Mouse (Mus musculus) liver (tissue): ENCODE measurements around the gene Gm10135.
"Not testable (repeated sequence)": the region's sequence is repeated elsewhere in the genome, so short reads cannot be mapped to it uniquely, and the experiment has no call there.

Experiments used
- DNase-seq: peaks from one replicate; pipeline ENCODE4 v3.0.0-alpha.2; 2020; ENCODE audit warnings: mixed read lengths

The Gm10135 gene

DNA sequence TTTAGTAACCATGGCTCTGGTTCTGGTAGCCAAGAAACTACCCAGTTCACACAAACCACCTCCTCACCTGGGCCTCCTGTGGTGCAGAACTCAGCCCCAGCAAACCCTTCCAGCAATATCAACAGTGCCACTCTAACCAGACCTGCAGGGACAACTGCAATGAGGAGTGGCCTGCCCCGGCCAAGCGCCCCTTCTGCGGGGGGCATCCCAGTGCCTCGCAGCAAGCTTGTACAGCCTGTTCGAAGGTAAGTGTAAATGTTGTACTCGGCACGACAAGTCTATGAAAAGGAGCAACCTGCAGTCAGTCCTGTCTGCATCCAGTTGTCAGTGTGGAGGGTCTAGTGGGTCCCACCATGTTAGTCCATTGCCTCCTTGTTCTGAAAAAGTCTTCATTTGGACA lies at the start of gene Gm10135:
Gene Gm10135, minus strand, starts transcription at position 101 of the 400 bp plus-strand sequence.
- DNase-seq, result no peak

DNA sequence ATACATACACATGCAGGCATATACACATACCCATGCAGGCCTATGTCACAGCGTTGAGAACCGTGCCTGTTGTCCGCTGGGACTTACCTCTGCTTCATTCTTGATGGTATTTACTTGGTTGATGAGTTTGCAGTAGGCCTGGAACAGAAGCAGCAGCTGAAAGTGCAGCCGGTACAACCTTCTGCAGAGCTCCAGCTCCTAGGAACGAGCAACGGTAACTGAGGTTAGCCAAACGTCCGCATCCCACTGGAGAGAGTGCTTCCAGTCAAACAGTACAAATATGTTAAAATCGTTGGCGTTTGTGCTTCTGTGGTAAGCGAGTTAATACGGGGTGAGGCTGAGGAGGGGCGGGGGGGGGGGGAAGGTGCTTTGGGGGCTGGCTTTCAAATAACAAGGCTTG lies 49.3 kb upstream of the Gm10135 start:
- DNase-seq, result no peak

DNA sequence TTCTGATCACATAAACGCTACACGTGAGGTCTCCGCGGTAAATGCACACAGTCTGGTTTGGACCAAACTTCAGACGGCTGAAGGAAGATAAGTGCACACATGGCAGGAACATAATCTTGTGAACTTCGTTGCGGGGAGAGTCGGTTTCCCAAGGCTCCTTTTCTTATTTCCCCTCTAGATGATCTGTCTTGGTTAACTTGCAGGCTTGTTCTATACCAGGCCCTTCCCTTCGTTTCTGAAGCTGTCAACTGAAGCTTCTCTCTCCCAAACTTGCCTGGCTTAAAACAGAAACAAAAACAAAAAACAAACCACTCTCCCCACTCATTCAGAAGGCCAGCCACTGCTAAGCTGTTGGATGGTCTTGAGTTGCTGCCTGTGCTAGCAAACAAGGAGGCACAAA lies 40.2 kb upstream of the Gm10135 start:
- no peak for DNase-seq

DNA sequence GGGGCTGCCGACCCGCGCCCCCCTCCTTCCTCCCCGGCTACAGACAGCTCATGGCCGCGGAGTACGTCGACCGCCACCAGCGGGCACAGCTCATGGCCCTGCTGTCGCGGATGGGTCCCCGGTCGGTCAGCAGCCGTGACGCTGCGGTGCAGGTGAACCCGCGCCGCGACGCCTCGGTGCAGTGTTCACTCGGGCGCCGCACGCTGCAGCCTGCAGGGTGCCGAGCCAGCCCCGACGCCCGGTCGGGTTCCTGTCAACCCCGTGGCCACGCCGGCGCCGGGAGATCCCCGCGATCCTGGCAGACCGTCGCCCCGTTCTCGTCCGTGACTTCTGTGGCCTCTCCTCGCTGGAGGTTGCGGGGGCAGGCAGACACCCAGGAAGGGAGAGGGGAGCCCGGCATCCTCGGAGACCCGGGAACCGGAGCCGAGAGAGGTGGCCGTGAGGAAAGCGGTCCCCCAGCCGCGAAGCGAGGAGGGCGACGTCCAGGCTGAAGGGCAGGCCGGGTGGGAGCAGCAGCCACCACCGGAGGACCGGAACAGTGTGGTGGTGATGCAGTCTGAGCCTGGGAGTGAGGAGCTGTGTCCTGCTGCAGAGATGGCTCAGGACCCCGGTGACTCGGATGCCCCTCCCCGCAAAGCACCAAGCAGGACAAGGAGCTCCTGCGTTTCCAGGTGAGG lies 39.2 kb upstream of the Gm10135 start:
- DNase-seq, result not testable (repeated sequence)

DNA sequence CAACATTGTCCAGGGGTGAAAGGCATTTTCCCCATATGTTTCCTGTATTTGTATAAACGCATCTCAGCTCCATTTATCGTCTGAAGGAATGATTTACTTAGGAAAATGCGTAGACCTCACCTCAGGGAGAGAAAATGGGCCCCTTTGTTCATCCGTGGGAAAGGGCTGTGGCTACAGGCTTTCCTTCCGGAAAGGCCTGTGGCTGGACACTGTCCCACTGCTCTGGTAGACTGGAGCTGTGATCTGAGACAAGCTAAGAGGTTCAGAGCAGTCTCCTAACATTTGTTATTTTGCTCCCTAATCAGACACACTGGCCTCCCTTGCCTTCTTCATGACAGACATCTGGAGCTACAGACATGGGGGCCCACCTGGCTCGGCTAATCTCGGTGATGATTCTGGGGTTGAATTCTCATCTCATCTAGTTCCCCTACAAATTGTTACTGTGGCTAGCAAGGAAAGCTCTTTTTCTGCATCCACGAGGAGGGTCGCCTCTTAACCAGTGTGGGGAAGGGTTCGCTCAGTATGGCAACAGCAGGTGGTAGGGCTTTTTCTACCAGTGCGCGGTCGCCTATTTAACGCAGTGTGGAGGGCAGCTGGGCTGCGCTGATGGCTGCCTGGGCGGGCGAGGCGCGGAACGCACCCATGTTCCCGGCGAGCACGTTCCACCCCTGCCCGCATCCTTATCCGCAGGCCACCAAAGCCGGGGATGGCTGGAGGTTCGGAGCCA lies 38.5 kb upstream of the Gm10135 start:
- not testable (repeated sequence) for DNase-seq

DNA sequence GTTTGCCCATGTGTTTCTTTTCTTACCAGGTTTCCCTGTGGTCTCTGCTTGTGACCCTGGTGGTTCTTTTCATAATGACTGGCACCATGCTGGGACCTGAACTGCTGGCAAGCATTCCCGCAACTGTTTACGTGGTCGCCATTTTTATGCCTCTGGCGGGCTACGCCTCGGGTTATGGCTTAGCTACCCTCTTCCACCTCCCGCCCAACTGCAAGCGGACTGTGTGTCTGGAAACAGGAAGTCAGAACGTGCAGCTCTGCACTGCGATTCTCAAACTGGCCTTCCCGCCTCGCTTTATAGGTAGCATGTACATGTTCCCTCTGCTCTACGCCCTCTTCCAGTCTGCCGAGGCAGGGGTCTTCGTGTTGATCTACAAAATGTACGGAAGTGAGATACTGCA lies 37.3 kb upstream of the Gm10135 start:
- not testable (repeated sequence) for DNase-seq

DNA sequence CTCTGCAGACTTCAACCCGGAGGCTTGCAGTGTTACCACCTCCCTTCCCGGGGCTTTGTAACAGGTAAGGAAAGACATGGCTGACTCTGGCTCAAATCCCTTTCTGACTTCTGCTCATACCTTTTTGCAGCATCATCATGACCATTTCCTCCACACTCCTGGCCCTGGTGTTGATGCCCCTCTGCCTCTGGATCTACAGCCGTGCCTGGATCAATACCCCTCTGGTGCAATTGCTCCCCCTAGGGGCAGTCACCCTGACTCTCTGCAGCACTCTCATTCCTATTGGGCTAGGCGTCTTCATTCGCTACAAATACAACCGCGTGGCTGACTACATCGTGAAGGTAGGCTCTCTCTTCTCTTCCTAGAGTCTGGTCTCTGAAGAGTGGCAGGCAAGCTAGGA lies 33.7 kb upstream of the Gm10135 start:
- DNase-seq, result not testable (repeated sequence)

DNA sequence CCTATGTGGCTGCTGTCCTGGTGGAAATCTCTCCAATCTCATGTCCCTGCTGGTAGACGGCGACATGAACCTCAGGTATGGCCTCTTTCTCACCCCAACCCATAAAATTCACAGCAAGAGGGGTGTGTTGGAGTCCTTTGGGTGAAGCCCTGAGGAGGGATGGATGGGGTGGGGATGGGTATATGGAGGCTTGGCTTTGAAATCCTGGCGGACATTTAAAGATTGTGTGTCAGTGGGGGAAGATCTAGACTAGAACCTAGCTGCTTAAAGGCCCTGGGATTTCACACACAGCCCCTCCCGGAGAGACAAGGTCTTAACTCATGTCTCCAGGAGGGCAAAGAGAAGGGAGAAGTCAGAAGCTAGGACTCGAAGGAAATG lies 33.1 kb upstream of the Gm10135 start:
- DNase-seq, result no peak

DNA sequence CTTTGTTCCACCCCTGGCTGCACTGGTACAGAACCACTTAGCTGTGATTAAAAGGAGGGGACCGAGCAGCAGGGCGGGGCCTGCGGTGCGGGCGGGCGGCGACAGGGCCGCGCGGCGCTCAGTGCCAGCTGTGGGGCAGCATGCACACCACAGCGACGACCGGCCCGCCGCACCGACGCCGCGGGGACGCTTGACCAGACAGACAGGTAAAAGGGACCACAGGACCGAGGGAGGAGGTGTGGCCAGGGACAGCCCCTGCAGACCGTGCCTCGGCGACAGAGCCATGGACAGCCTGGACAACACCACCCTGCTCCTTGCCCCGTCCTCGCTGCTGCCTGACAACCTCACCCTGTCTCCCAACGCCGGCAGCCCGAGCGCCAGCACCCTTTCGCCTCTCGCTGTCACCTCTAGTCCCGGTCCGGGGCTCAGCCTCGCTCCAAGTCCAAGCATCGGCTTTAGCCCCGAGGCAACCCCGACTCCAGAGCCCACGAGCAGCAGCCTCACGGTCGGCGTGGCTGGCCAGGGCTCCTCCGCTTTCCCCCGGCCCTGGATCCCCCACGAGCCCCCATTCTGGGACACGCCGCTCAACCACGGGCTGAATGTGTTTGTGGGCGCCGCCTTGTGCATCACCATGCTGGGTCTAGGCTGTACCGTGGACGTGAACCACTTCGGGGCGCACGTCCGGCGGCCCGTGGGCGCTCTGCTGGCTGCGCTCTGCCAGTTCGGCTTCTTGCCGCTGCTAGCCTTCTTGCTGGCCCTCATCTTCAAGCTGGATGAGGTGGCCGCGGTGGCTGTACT lies 32.5 kb upstream of the Gm10135 start, which contains the start of gene Slc10a4:
Gene Slc10a4, plus strand, starts transcription at position 100 of the 798 bp plus-strand sequence.
- DNase-seq, result no peak

DNA sequence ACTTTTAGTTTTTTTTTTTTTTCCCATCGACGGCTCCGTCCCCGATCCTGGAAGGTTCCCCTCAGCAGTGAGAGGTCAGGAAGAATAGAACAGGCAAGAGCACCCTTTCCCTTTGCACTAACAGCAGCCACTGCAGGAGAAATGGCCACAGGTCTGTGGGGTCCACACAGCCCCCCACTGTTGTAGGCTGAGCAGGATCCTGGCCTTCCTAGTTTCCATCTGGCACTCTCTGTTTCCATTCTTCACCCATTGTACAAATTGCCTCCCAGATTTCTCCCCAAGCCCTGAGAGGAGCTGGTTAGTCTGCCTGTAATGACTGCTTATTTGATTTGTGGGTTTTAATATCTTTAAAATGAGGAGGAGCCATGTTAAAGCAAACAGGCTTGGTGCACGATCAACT lies 29.5 kb upstream of the Gm10135 start:
- no peak for DNase-seq

DNA sequence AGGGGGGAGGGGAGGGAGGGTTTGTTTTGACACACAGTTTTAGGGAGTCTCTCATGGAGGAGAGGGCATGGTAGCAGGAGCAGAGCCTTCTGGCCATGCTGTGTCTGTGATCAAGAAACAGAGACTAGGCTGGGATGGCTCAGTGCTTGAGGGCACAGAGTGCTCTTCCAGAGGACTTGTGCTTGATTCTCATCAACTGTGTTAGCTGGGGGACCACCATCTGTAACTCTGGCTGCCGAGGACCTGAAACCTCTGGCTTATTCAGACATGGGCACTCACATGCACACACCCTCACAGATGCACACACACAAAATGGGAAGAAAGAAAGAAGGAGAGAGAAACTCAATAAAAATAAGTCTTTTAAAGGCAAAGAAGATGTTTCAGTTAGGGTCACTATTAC lies 24.0 kb upstream of the Gm10135 start:
- DNase-seq, result not testable (repeated sequence)

DNA sequence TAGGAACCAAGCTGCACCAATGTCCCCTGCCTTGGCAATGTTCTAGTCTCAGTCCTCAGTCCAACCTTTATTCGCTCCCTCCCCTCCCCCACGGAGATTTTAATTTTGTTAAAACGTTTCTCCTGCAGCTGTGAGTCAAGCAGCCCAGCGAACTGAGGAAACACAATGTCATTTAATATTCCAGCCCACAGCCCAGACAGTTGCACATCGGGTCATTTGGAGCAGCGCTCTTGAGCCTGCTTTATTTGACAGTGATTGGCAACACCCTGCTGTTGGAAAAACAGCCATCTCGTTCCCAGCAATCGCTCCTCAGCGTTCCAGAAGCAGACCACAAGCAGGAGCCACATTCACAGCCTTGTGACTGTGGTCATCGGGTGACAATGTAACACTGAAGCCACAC lies 20.9 kb upstream of the Gm10135 start:
- DNase-seq, result no peak

DNA sequence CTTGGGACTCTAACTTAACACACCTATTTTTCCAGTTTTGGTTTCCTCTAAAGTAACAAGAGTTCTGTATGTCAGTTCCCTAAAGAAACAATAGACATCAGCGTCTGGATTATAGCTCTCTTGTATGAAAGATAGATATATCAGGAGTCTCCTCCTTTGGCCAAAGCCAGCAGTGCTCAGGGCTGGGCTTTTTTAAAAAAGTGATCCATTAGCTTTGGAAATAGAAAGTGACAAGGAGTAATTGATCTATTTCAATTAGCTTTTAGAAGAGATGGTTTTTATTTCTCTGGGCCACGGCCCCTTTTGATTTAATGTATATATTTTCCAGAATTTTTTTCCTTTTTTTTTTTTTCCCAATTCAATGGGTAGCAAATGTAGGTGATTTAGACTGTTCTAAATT lies 20.4 kb upstream of the Gm10135 start:
- no peak for DNase-seq

DNA sequence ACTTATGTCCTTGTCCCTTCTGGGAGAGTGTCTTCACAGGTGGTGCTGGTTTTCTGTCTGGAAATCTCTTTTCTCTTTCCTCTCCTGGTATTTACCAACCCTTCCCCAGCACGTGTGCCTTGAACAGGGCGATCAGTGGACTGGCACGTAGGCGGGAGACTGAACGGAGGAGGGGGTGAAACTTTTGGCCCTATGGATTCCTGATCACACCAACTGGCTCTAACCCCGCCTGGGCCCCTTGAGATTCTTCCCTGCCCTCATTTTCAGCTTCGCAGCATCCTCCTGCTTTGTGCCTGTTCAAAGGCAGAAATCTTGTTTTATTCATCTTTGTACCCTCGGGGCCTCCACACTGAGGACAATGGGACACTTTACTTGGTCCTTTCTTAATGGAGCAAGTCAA lies 19.9 kb upstream of the Gm10135 start:
- no peak for DNase-seq

DNA sequence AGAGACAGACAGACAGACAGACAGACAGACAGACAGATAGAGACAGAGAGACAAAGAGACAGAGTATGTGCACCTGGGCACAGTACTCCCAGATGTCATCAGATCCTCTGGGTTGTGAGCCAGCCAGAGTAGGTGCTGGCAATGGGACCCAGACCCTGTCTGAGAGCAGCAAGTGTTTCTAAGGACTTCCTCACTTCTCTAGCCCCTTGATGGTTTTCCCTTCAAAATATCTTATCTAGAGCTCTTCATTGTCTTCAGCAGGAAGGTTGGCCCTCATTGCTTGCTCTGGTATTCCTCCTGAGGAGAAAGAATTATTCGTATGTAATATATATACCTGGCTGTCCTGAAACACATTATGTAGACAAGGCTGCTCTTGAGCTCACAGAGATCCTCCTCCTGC lies 18.0 kb upstream of the Gm10135 start:
- no peak for DNase-seq

DNA sequence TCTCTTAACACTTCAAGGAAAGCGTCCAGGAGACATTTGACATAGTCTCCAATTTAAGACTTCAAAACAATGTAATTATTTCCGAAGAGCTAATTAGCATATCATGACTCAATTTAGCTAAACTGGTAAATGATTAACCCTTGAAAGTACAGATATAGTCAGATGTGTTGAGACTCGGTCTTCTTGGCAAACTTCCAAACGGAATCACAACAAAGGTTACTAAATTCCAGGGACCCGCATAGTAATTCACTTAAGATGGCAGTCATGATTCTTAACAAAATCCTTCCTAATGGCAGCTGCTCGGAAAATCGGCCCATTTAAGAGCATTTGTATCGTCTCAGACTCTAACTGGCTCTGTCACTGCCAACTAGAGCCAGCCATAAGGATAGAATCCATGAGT lies 15.3 kb upstream of the Gm10135 start:
- DNase-seq, result no peak

DNA sequence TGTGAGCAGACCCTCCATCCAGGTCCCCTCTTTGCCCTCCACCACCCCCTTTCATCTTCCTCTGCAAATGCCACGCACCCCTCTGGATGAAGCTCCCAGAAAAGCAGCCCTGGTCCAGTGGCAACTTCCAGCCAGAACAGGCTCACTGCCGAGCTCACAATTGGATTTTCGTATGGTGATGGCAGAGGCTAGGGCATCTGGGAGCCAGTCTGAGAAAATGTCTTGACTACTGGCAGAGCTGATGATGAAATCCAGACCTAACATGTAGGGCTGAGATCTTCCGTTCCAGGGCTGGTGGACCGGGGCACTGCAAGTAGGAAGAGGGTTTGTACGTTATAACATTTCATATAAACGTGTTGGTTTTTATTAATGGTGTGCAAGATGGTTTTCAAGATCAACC lies 13.3 kb upstream of the Gm10135 start:
- DNase-seq, result no peak

DNA sequence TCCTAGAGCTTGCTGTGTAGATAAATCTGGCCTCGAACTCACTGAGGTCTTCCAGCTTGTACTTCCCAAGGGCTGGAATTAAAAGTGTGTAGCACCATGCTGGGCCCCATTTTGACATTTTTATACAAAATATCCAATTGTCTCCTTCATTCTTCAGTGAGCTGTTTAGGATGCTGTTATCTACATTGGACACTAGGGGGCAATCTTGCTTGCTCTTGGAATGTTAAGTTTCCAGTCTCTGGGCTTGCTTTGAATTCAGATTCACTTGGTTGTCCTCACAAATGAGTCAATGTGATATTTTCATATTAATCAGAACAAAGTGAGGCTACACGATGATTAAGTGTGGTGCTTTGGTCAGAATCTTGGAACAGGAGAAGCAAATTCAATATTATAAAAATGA lies 9.6 kb upstream of the Gm10135 start:
- DNase-seq, result no peak

DNA sequence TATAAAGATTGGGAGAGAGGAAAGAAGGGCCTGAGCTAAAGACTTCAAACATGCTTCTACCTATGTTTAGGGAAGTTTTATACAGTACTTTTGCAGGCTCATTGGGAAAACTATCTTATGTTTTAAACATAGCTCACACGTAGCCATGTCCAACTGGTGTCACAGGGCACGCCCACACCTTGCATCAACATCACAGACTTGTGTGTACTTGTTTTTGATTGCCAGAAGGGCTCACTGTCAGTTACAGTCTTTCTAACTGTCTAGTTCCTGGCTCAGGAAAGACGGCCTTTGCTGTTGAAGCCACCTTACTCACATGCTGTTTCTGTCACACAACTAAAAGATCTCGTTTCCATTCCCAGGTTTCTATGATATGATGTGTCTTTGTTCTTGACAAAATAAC lies 2.0 kb upstream of the Gm10135 start:
- DNase-seq, result no peak

DNA sequence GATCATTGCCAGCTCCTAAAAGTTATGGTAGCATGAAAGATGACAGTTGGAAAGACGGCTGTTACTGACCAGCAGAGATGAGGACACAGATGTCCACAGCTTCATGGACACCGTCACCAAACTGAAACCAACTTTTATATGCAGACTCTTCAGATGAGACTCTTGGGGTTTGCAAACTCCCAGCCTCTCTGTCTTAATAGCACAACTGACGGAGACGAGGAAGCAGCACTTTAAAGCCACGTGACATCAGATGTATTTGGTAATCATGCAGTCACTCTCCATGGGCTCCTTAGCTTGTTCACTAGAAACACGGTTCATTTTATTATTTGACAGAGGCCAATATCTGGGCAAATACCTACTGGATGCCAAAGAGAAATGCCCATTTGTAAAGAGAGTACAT lies 1.5 kb upstream of the Gm10135 start:
- DNase-seq, result no peak

DNA sequence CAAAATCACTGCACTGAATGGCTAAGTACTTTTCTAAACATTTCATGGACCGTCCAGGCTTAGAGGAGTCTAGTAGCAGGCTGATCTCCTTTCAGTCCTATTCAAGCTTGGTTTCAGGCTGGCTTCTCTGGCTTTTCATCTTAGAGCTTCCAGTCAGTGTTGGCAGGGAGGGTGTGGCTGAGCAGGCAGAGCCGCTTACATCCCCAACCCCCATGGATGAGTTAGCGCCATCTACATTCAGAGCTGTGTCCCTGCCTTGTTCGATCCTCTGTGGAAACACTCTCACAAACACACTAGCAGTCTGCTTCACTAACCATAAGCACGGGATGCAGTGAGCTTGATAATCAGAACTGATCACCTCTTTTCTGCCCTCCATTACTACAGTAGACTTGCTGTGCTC lies 1.6 kb downstream of the Gm10135 start:
- no peak for DNase-seq

DNA sequence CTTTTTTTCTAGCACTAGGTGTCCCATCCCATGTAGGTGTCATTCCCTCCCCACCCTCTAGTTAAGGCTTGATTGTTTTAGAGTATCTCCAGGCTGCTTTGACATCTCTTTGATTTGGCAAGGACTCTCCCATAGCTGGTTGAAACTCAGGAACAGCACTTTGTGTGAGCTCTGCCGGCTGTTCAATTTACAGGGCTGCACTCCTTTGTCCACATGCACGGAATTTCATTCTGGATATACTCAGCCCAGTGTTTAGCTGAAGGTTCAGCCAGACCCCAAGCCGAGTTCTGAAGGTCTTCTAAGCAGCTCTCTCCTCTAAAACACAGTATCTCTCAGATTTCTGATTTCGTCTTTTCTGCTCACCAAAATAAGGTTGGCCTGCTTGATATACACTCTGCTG lies 2.1 kb downstream of the Gm10135 start:
- DNase-seq, result no peak

DNA sequence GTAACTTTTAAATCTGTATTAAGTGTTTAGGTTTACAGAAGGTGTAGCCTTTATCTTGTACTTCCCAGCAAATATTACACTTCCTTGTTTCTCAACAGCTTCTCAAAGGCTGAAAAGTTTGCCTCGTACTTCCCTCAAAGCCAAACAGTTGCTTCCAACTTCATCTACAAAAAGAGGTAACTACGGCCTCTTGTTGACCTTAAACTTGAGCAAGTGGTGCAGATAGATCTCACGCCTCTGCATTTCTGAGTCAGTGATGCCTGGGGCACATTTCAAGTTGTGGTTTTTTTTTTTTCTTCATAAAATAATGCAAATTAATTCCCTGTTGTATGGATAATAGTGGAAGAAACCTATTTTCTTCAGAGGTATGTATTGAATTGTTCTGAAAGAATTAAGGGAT lies 8.8 kb downstream of the Gm10135 start:
- DNase-seq, result no peak

DNA sequence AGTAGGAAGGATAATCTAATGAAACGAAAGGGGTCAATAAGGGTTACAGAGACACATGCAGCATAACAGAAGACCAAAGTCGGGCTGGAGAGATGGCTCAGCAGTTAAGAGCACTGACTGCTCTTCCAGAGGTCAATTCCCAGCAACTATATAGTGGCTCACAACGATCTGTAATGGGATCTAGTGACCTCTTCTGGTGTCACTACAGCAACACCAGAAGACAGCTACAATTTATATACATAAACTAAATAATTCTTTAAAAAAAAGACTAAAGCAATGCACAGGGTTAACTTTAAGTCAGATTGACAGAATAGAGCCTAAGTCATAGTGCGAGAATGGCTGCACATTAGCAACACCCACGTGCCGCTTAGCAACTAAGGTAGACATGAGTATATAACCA lies 14.4 kb downstream of the Gm10135 start:
- no peak for DNase-seq
